Mouse (Mus musculus): ENCODE data around the gene Pla2g15. TPM values are rescaled to one million over a fixed set of nuclear protein-coding genes. Genes with fewer than 3 reads are reported as not detected.
"Not testable (repeated sequence)": the region's sequence is repeated elsewhere in the genome, so short reads cannot be mapped to it uniquely, and the experiment has no call there.

Gene Pla2g15
- polyA plus RNA-seq, 3 experiments from 2014 or later: 4.5 to 6.2 (median 4.7) TPM

DNA sequence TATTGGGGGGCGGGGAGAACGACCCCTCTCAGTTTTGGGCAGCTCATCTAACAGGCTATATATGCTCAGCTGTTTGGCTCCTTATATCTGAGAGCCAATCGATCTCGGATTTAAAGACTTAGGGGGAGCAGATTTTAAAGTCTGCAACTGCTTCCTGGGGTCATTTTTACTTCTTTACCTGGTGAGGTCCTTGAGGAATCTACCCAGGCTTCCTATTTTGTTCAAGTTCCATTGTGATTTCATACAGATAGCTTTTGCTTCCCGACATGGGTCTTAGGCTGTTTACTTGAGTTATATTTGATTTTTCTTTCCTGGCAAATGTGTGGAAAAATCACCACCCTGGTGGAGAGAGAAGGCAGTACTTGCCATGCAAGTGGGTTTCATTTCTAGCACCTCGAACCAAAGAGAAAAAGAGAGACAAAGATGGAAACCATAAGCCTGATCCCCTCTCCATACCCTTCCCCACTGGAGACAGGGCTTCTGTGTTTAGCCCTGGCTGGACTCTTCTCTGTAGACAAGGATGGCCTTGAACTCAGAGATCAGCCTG, 19.8 kb downstream of the Pla2g15 start:
- ATAC-seq: no peak

DNA sequence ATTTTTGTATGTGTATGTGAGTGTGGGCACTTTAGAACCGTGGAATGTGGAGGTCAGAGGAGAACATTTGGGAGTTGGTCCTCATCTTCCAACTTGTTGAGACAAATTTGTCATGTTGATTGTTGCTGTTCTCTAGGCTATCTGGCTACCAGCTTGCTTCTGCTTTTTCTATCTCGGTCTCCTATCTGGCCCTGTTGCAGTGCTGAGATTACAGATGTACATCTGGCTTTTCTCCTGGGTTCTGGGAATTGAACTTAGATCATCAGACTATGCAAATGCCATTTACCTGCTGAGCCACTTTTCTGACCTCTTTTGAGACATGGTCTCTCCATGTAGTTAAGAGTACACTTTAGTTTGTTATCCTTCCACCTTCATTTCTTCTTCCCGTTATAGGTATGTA, 23.4 kb downstream of the Pla2g15 start:
- ATAC-seq: no peak

DNA sequence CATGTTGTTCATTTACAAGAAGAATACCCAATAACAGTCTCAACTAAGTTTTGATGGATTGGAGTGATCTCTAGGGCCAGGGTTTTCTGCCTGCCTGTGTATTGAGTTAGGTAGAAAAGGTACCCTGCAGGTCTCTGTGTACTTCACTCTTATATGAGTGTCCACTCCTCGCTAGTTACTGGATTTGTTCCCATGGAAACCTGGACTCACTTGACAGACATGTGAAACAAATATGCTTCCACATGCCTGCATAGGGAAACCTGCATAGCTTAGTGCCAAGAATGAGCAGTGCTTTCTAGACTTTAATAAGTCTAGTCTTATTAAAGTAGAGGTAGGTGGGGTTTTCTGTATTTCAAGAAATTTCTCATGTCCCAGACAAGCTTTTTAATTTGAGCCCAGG, 26.7 kb downstream of the Pla2g15 start:
- ATAC-seq: no peak

- no peak for ATAC-seq
These were observed 27.4 kb downstream of the Pla2g15 start for GRCm38 (mm10) chr8:106177594-106177993.

- ATAC-seq: no peak
These were observed 28.2 kb downstream of the Pla2g15 start for GRCm38 (mm10) chr8:106178428-106178827.

DNA sequence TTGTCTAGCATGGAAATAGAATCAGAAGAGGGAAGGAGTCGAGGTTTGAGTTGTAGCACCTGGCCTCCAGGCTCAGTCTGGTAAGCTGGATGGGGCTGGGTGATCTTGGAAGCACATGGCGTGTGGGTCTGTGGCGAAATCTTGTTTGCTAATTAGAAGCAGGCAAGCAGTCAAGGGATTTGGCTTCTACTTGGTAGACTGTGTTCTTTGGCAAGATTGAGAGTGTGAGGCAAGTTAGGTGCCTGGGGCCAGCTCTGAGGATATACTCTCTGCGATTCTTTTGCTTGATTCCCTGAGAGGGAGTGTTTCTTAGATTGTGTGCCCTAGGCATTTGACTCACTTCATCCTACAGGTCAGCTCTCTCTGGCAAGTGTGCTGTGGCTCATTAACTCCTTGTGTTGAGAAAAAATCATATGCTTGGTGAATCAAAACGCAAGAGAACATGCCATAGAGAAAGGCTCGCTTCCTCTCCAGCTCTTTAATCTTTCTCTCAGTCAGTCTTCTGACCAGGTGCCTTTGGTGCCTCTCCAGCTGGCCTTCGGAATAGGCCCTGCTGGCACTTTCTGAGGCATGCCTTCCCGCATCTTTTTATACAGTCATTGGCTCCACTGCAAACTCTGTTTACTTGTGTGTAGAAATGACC, 35.5 kb downstream of the Pla2g15 start:
- ATAC-seq: no peak

GRCm38 (mm10) chr8:106186394-106186793, 36.2 kb downstream of the Pla2g15 start:
- ATAC-seq: no peak

DNA sequence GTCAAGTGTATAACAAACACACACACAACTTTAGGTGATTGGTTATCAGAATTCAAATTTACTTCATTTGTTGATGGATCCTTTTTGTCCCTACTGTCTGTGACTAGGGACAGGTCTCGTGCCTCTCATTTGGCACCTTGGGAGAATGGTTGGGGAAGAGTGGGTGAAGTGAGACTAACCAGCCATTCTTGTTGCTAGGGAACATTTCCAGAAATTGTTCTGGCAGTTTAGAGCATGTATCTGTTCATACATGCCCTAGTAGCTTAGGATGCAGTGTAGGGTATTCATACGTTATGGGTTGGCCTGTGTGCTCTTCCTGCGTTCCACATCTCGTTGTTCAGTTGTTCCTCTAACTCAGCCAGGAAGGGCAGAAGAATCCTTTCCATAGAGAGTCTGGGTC, 39.0 kb downstream of the Pla2g15 start:
- no peak for ATAC-seq

DNA sequence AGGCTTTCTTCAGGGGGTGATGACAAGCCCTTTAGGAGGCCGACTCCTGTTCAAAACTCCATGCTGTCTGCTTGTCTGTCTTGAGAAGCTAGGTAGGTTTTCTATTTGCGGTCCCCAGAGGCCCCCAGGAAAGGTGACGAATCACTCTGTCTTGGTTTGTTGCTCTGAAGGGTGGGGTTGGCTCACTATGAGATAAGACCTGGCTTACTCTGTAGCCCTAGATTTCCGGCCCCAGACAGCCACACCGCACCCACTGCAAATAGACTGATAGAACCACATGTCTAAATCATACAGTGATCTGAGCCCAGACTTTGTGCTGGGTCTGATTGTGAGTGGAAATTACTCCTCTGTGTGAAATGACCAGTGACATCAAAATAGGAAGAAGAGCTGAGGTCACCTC, 41.4 kb downstream of the Pla2g15 start:
- no peak for ATAC-seq

- no peak for ATAC-seq
These were observed 43.0 kb downstream of the Pla2g15 start for GRCm38 (mm10) chr8:106193162-106193561.

GRCm38 (mm10) chr8:106194062-106194461, 43.9 kb downstream of the Pla2g15 start:
- no peak for ATAC-seq

GRCm38 (mm10) chr8:106198741-106199140, 48.5 kb downstream of the Pla2g15 start:
- peak; percentile 48 for ATAC-seq

DNA sequence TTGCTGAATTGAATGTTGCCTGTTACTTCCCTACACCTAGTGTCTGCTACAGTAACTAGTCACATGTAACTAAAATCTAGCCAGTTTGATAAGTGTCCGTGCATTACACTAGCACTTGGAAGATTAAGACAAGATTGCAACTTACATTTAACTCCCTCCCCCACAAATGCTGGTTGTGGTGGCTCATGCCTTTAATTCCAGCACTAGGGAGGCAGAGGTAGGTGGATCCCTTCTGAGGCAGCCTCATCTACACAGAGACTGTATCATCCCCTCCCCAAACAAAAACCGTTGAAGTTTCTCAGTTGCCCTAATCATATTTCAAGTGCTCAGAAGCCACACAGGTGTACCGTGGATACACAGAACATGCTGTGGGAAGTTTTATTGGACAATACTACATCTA, 49.4 kb downstream of the Pla2g15 start:
- ATAC-seq: not testable (repeated sequence)

- ATAC-seq: peak; percentile 22
These were observed 60.0 kb downstream of the Pla2g15 start for GRCm38 (mm10) chr8:106210035-106210731.

GRCm38 (mm10) chr8:106210821-106211345, 60.7 kb downstream of the Pla2g15 start, which contains the start of the genes Slc7a6os and Prmt7:
Slc7a6os (minus strand) TSS chr8:106210935.
Prmt7 (plus strand) TSS chr8:106210936.
- peak; percentile 95 for ATAC-seq

DNA sequence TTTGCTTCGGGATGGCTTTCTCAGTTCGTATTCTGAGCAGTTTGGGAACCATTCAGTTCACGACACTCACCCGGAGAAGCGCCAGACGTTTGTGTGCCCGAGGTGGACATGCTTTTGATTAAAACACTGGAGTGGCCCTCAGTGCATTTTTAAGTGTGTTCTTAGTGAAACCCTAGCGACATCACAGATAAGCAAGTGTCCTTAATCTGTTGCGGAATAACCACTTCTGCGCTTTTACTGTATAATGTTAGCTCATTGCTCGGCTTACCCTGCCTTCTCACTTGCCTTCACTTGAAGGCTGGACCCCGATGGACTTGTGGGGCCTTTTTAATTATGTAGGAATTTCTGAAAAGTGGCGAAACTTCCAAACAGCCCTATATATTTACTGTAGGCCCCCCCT, 61.2 kb downstream of the Pla2g15 start:
- no peak for ATAC-seq

- ATAC-seq: no peak
These were observed 63.8 kb downstream of the Pla2g15 start for GRCm38 (mm10) chr8:106213959-106214358.

Other genes with a start within 250 kb of the Pla2g15 start
- gene Pskh1, start 250.0 kb upstream of the Pla2g15 start, polyA plus RNA-seq (2017; shearing (Covaris generic)): 10 to 100 TPM; 10.0 to 14.4 (median 11.1) TPM
- 1 to 10 TPM; 3.0 to 4.1 (median 3.4) TPM for gene Ctrl, start 216.5 kb upstream of the Pla2g15 start, polyA plus RNA-seq (2017; shearing (Covaris generic))
- gene Psmb10, start 212.0 kb upstream of the Pla2g15 start, polyA plus RNA-seq (2017; shearing (Covaris generic)): 100 to 1,000 TPM; 368 to 388 (median 373) TPM
- gene Lcat, start 207.0 kb upstream of the Pla2g15 start, polyA plus RNA-seq (2017; shearing (Covaris generic)): under 1 TPM; 0.44 to 0.67 (median 0.45) TPM
- 1 to 10 TPM; 5.4 to 8.8 (median 6.4) TPM for gene Slc12a4, start 184.3 kb upstream of the Pla2g15 start, polyA plus RNA-seq (2017; shearing (Covaris generic))
- gene Dpep3, start 171.0 kb upstream of the Pla2g15 start, polyA plus RNA-seq (2017; shearing (Covaris generic)): not detected
- 10 to 100 TPM; 29.0 to 36.7 (median 32.2) TPM for gene Dus2, start 159.1 kb upstream of the Pla2g15 start, polyA plus RNA-seq (2017; shearing (Covaris generic))
- not detected for gene Dpep2nb, start 144.4 kb upstream of the Pla2g15 start, polyA plus RNA-seq (2017; shearing (Covaris generic))
- gene Ddx28, start 138.5 kb upstream of the Pla2g15 start, polyA plus RNA-seq (2017; shearing (Covaris generic)): 10 to 100 TPM in 2 of 3 experiments, 1 to 10 TPM in 1; 9.3 to 15.6 (median 12.3) TPM
- gene Nfatc3, start 91.6 kb upstream of the Pla2g15 start, polyA plus RNA-seq (2017; shearing (Covaris generic)): 10 to 100 TPM; 35.1 to 41.7 (median 37.1) TPM
- under 1 TPM in 2 of 3 experiments, not detected in 1; 0.20 to 0.64 TPM for gene Esrp2, start 13.4 kb upstream of the Pla2g15 start, polyA plus RNA-seq (2017; shearing (Covaris generic))
- gene Slc7a6, start 18.5 kb downstream of the Pla2g15 start, polyA plus RNA-seq (2017; shearing (Covaris generic)): 10 to 100 TPM; 21.0 to 35.6 (median 33.1) TPM
- 10 to 100 TPM; 20.7 to 26.9 (median 23.1) TPM for gene Slc7a6os, start 60.5 kb downstream of the Pla2g15 start, polyA plus RNA-seq (2017; shearing (Covaris generic))
- gene Prmt7, start 60.5 kb downstream of the Pla2g15 start, polyA plus RNA-seq (2017; shearing (Covaris generic)): 10 to 100 TPM; 16.6 to 35.3 (median 27.0) TPM
- not detected for gene Smpd3, start 187.6 kb downstream of the Pla2g15 start, polyA plus RNA-seq (2017; shearing (Covaris generic))